In genomic region chr15:77798664-77799490, GRCm38 (mm10) we compare ENCODE assay signal across 8 mouse cellular contexts. TPM values are rescaled to one million over a fixed set of nuclear protein-coding genes. Genes with fewer than 3 reads are reported as not detected.
DNase-seq lines count a peak whose midpoint lies in the region; ATAC-seq and TF ChIP-seq lines count a peak whose summit lies in the region.

No protein-coding gene starts in this region.

- H3K4me2 ChIP-seq in forebrain, embryonic 11.5 days (ENCODE audit: low read depth, low read length, severe bottlenecking) = no peak overlapping the region
- no peak overlapping the region for H3K4me2 ChIP-seq in hindbrain, embryonic 16.5 days (ENCODE audit: low read length)
- H3K4me2 ChIP-seq in midbrain, embryonic 16.5 days (ENCODE audit: low read length) = no peak overlapping the region

- 29% methylated on average over 14 of the region's 14 CpGs for WGBS in forebrain, embryonic 11.5 days
- WGBS in hindbrain, embryonic 16.5 days = 24% methylated on average over 14 of the region's 14 CpGs
- 53% methylated on average over 14 of the region's 14 CpGs for WGBS in liver, adult 2 months
- 31% methylated on average over 14 of the region's 14 CpGs for WGBS in midbrain, embryonic 16.5 days

- TF ChIP-seq CTCF in liver, adult 2 months (IDR thresholded peaks at IDR 0.05; ENCODE audit: low read depth, low read length) = no peak

- H3K27me3 ChIP-seq in forebrain, embryonic 11.5 days (ENCODE audit: control insufficient read depth, insufficient read depth, low read length) = no peaks in the 10 kb centered on the region
- H3K27me3 ChIP-seq in hindbrain, embryonic 16.5 days (replicated peaks; ENCODE audit: control insufficient read depth, insufficient read depth, low read length) = no peaks in the 10 kb centered on the region
- H3K27me3 ChIP-seq in liver, adult 2 months (ENCODE audit: control insufficient read depth, insufficient read depth, low read length) = no peaks in the 10 kb centered on the region
- no peaks in the 10 kb centered on the region for H3K27me3 ChIP-seq in midbrain, embryonic 16.5 days (ENCODE audit: control insufficient read depth, insufficient read depth, low read depth, low read length)

- H3K79me2 ChIP-seq in liver, adult 2 months (ENCODE audit: control insufficient read depth, insufficient read depth, low read length) = peaks cover 45% of the 10 kb centered on the region

- H3K9me3 ChIP-seq in forebrain, embryonic 11.5 days (ENCODE audit: control insufficient read depth, low read length) = no peaks in the 10 kb centered on the region
- no peaks in the 10 kb centered on the region for H3K9me3 ChIP-seq in hindbrain, embryonic 16.5 days (ENCODE audit: control insufficient read depth, low read length)
- H3K9me3 ChIP-seq in midbrain, embryonic 16.5 days (replicated peaks; ENCODE audit: control insufficient read depth, low read length, poor library complexity, severe bottlenecking) = no peaks in the 10 kb centered on the region

- H3K27ac ChIP-seq in forebrain, embryonic 11.5 days (ENCODE audit: low read depth, low read length) = peak overlapping the region; percentile 68
- peak overlapping the region; percentile 73 for H3K27ac ChIP-seq in hindbrain, embryonic 16.5 days (ENCODE audit: low read depth, low read length)
- peak overlapping the region; percentile 12 for H3K27ac ChIP-seq in liver, adult 2 months (replicated peaks; ENCODE audit: insufficient read depth, low read depth, low read length)
- peak overlapping the region; percentile 51 for H3K27ac ChIP-seq in midbrain, embryonic 16.5 days (ENCODE audit: low read length)

- 0 out of 2 replicates have a peak, but pooled peaks cover 2% of the 10 kb centered on the region for H3K4me1 ChIP-seq in forebrain, embryonic 11.5 days (replicated peaks; ENCODE audit: control insufficient read depth, insufficient read depth, low read length)
- peaks cover 13% of the 10 kb centered on the region for H3K4me1 ChIP-seq in hindbrain, embryonic 16.5 days (ENCODE audit: control insufficient read depth, insufficient read depth, low read depth, low read length)
- peaks cover 26% of the 10 kb centered on the region for H3K4me1 ChIP-seq in liver, adult 2 months (ENCODE audit: control insufficient read depth, insufficient read depth, low read length)
- H3K4me1 ChIP-seq in midbrain, embryonic 16.5 days (ENCODE audit: control insufficient read depth, insufficient read depth, low read length) = peaks cover 11% of the 10 kb centered on the region; the same call in 1 of the 2 replicates

- no peak for TF ChIP-seq POLR2A in liver, adult 2 months (IDR thresholded peaks at IDR 0.05; ENCODE audit: extremely low read depth, insufficient read depth, low read length)

- H3K4me3 ChIP-seq in forebrain, embryonic 11.5 days (ENCODE audit: low read depth, low read length) = no peak overlapping the region
- no peak overlapping the region for H3K4me3 ChIP-seq in hindbrain, embryonic 16.5 days (ENCODE audit: low read length)
- no peak overlapping the region for H3K4me3 ChIP-seq in liver, adult 2 months (ENCODE audit: insufficient read depth, low read depth, low read length)
- no peak overlapping the region for H3K4me3 ChIP-seq in midbrain, embryonic 16.5 days (ENCODE audit: low read depth, low read length)

- no peaks in the 10 kb centered on the region for H3K36me3 ChIP-seq in forebrain, embryonic 11.5 days (ENCODE audit: control insufficient read depth, insufficient read depth, low read length)
- no peaks in the 10 kb centered on the region for H3K36me3 ChIP-seq in hindbrain, embryonic 16.5 days (ENCODE audit: control insufficient read depth, insufficient read depth, low read length)
- H3K36me3 ChIP-seq in liver, adult 2 months (ENCODE audit: control insufficient read depth, insufficient read depth, low read length) = peaks cover 9% of the 10 kb centered on the region; the same call in 1 of the 2 replicates
- H3K36me3 ChIP-seq in midbrain, embryonic 16.5 days (ENCODE audit: control insufficient read depth, insufficient read depth, low read length) = 0 out of 2 replicates have a peak, but pooled peaks cover 4% of the 10 kb centered on the region

- ATAC-seq in frontal cortex, adult (ENCODE audit: low TSS enrichment) = peak; percentile 48
- no peak for ATAC-seq in forebrain, embryonic 11.5 days (replicated peaks; ENCODE audit: low FRiP score)
- ATAC-seq in hindbrain, embryonic 16.5 days = peak; percentile 50
- no peak for ATAC-seq in midbrain, embryonic 16.5 days

- no peak for DNase-seq in frontal cortex, postnatal 14 days (ENCODE audit: low spot score in 2 of 2)
- DNase-seq in T-cell, adult 2 months (ENCODE audit: low spot score) = peak; percentile 89
- peak; percentile 77 for DNase-seq in forebrain, embryonic 11.5 days (ENCODE audit: low spot score)
- DNase-seq in liver, adult 2 months (ENCODE audit: extremely low read depth, low read depth, low spot score) = no peak
- peak; percentile 72 to 82 for DNase-seq in urinary bladder, postnatal 36 days (ENCODE audit: low spot score in 2 of 2)

- peak overlapping the region; percentile 35 for H3K9ac ChIP-seq in forebrain, embryonic 11.5 days (ENCODE audit: low read length)
- peak overlapping the region; percentile 47 for H3K9ac ChIP-seq in hindbrain, embryonic 16.5 days (ENCODE audit: low read depth, low read length)
- H3K9ac ChIP-seq in liver, adult 2 months (ENCODE audit: low read depth, low read length) = 0 out of 2 replicates have a peak overlapping the region, but pooled peaks have one; percentile 9
- peak overlapping the region; percentile 48; the same call in 1 of the 2 replicates for H3K9ac ChIP-seq in midbrain, embryonic 16.5 days (ENCODE audit: low read depth, low read length)

RNA-seq across cellular contexts. Expression of gene Apol8, which starts 42.1 kb away (rescaled TPM):
- polyA plus RNA-seq in forebrain, embryonic 11.5 days (2014; fragmentation: Nextera tagmentation; extraction: Ambion mirVana) = 0.16 and 0.21 TPM in 2 replicates
- polyA plus RNA-seq in hindbrain, embryonic 16.5 days (2015; fragmentation: Nextera tagmentation; extraction: Ambion mirVana) = 0.14 and 0.35 TPM in 2 replicates
- total RNA-seq in liver, adult 2 months (2014; rRNA removed) = 0.09 TPM in 1 of 2 replicates, not detected in the other
- polyA plus RNA-seq in liver, adult 2 months (2012; rRNA removed) = not detected in 2 replicates
- polyA plus RNA-seq in midbrain, embryonic 16.5 days (2015; fragmentation: Nextera tagmentation; extraction: Ambion mirVana) = 0.11 and 0.27 TPM in 2 replicates

RNA-seq across cellular contexts. Expression of gene Myh9, which starts 43.1 kb away (rescaled TPM):
- polyA plus RNA-seq in forebrain, embryonic 11.5 days (2014; fragmentation: Nextera tagmentation; extraction: Ambion mirVana) = 32.0 and 37.4 TPM in 2 replicates
- polyA plus RNA-seq in hindbrain, embryonic 16.5 days (2015; fragmentation: Nextera tagmentation; extraction: Ambion mirVana) = 8.4 and 11.8 TPM in 2 replicates
- 54.4 and 69.5 TPM in 2 replicates for total RNA-seq in liver, adult 2 months (2014; rRNA removed)
- 22.5 and 24.1 TPM in 2 replicates for polyA plus RNA-seq in liver, adult 2 months (2012; rRNA removed)
- polyA plus RNA-seq in midbrain, embryonic 16.5 days (2015; fragmentation: Nextera tagmentation; extraction: Ambion mirVana) = 9.5 and 11.2 TPM in 2 replicates

Comparison
In these comparisons a context has a peak if more than half of its experiments do, and no peak if none do; other contexts are left out.
1. ATAC-seq: peak in frontal cortex, adult (single experiment) and hindbrain, embryonic 16.5 days (single experiment); none in forebrain, embryonic 11.5 days (single experiment) and midbrain, embryonic 16.5 days (single experiment).
2. DNase-seq: peak in T-cell, adult 2 months (single experiment), forebrain, embryonic 11.5 days (single experiment) and urinary bladder, postnatal 36 days (2 of 2); none in frontal cortex, postnatal 14 days (0 of 2) and liver, adult 2 months (single experiment).
3. H3K27ac ChIP-seq: peak in every context shown above with its lines; median percentile 73 in hindbrain, embryonic 16.5 days; 68 in forebrain, embryonic 11.5 days; 51 in midbrain, embryonic 16.5 days; 12 in liver, adult 2 months.
4. Peak in every context shown above with its lines, with median percentiles within 50 percentile points of each other: H3K9ac ChIP-seq.